Mouse (Mus musculus): ENCODE measurements around the gene Gm10803. TPM values are rescaled to one million over a fixed set of nuclear protein-coding genes. Genes with fewer than 3 reads are reported as not detected.

The Gm10803 gene
- total and polyA plus RNA-seq, 3 experiments: not detected

- Histone ChIP-seq H3K36me3 (replicated peaks in 1 of 2; ENCODE audit: control insufficient read depth in 1 of 2, insufficient read depth in 1 of 2, low read length in 1 of 2) (no peaks in the 10 kb centered on the region), H3K27me3 (replicated peaks) (peaks cover 22% of the 10 kb centered on the region), H3K9ac (ENCODE audit: insufficient read depth, low read depth) (no peak overlapping the region), H3K4me2 (ENCODE audit: insufficient read depth, low read depth, poor library complexity, severe bottlenecking) (no peak overlapping the region), H3K79me2 (replicated peaks; ENCODE audit: control insufficient read depth, extremely low read depth, insufficient read depth, poor library complexity, severe bottlenecking) (no peaks in the 10 kb centered on the region), H3K4me3 (replicated peaks in 1 of 3; ENCODE audit: low read depth in 2 of 3, low read length in 2 of 3, poor library complexity in 1 of 3) (no peak overlapping the region), H3K4me1 (ENCODE audit: control insufficient read depth in 1 of 2, insufficient read depth in 2 of 2) (peaks cover 0 to 15% of the 10 kb centered on the region in 2 experiments; a peak in 2 of 4 replicates), H3K27ac (ENCODE audit: insufficient read depth, low read depth) (no peak overlapping the region), H3K9me3 (replicated peaks; ENCODE audit: low read length) (no peaks in the 10 kb centered on the region)
- dilution Hi-C loops (cut with MboI; ENCODE audit: extremely low pct_ligation_motif_present, extremely low pct_unique_long_range_greater_than_20kb, low sequenced_read_pairs) (no loop called here), in situ Hi-C loops (cut with MboI; ENCODE audit: low pct_ligation_motif_present, low pct_unique_long_range_greater_than_20kb, low sequenced_read_pairs) (no loop called here)
- TF ChIP-seq IRF4 (IDR thresholded peaks at IDR 0.05; ENCODE audit: low read depth, low read length) (no peak), EP300 (IDR thresholded peaks at IDR 0.05; ENCODE audit: low read length) (no peak), NELFE (IDR thresholded peaks at IDR 0.05; ENCODE audit: low read depth, low read length) (no peak), MAZ (IDR thresholded peaks at IDR 0.05; ENCODE audit: low read depth, low read length) (no peak), ZKSCAN1 (IDR thresholded peaks at IDR 0.05; ENCODE audit: borderline replicate concordance, low read depth, low read length) (no peak), USF2 (conservative IDR thresholded peaks at IDR 0.05; ENCODE audit: low read depth, low read length) (no peak), RCOR1 (conservative IDR thresholded peaks at IDR 0.05; ENCODE audit: low read depth, low read length) (no peak), JUN (IDR thresholded peaks at IDR 0.05; ENCODE audit: insufficient read depth, low read depth, low read length) (no peak), ZNF384 (IDR thresholded peaks at IDR 0.05; ENCODE audit: low read depth, low read length) (no peak), SIN3A (IDR thresholded peaks at IDR 0.05; ENCODE audit: low read length) (no peak), MAFK (IDR thresholded peaks at IDR 0.05; ENCODE audit: insufficient replicate concordance, low read length) (no peak), ZMIZ1 (IDR thresholded peaks at IDR 0.05; ENCODE audit: low read depth, low read length) (no peak), SMC3 (IDR thresholded peaks at IDR 0.05; ENCODE audit: low read depth, low read length) (no peak), CHD1 (IDR thresholded peaks at IDR 0.05; ENCODE audit: low read depth, low read length) (no peak), E2F4 (IDR thresholded peaks at IDR 0.05; ENCODE audit: insufficient replicate concordance, low read depth, low read length) (no peak), POLR2AphosphoS2 (IDR thresholded peaks at IDR 0.05; ENCODE audit: low read depth, low read length) (no peak)
- no peak for DNase-seq (ENCODE audit: extremely low read depth)
Measured at GRCm38 (mm10) chr2:93512130-93512529, 48.2 kb upstream of the Gm10803 start.

GRCm38 (mm10) chr2:93515246-93515645 lies 45.1 kb upstream of the Gm10803 start:
- peaks cover 3% of the 10 kb centered on the region for H3K9me3 ChIP-seq (replicated peaks; ENCODE audit: low read length)
- H3K27me3 ChIP-seq (replicated peaks): peaks cover 38% of the 10 kb centered on the region
- H3K4me2 ChIP-seq (ENCODE audit: insufficient read depth, low read depth, poor library complexity, severe bottlenecking): no peak overlapping the region
- H3K27ac ChIP-seq (ENCODE audit: insufficient read depth, low read depth): no peak overlapping the region
- dilution Hi-C loops (cut with MboI; ENCODE audit: extremely low pct_ligation_motif_present, extremely low pct_unique_long_range_greater_than_20kb, low sequenced_read_pairs) (no loop called here), in situ Hi-C loops (cut with MboI; ENCODE audit: low pct_ligation_motif_present, low pct_unique_long_range_greater_than_20kb, low sequenced_read_pairs) (no loop called here)
- no peaks in the 10 kb centered on the region for H3K79me2 ChIP-seq (replicated peaks; ENCODE audit: control insufficient read depth, extremely low read depth, insufficient read depth, poor library complexity, severe bottlenecking)
- no peak overlapping the region for H3K4me3 ChIP-seq (replicated peaks in 1 of 3; ENCODE audit: low read depth in 2 of 3, low read length in 2 of 3, poor library complexity in 1 of 3)
- no peaks in the 10 kb centered on the region for H3K36me3 ChIP-seq (replicated peaks in 1 of 2; ENCODE audit: control insufficient read depth in 1 of 2, insufficient read depth in 1 of 2, low read length in 1 of 2)
- H3K9ac ChIP-seq (ENCODE audit: insufficient read depth, low read depth): no peak overlapping the region
- peaks cover 0 to 15% of the 10 kb centered on the region in 2 experiments; a peak in 2 of 4 replicates for H3K4me1 ChIP-seq (ENCODE audit: control insufficient read depth in 1 of 2, insufficient read depth in 2 of 2)
- no peak for DNase-seq (ENCODE audit: extremely low read depth)
- TF ChIP-seq USF2 (conservative IDR thresholded peaks at IDR 0.05; ENCODE audit: low read depth, low read length) (no peak), EP300 (IDR thresholded peaks at IDR 0.05; ENCODE audit: low read length) (no peak), ETS1 (conservative IDR thresholded peaks at IDR 0.05; ENCODE audit: low read depth, low read length) (no peak), RCOR1 (conservative IDR thresholded peaks at IDR 0.05; ENCODE audit: low read depth, low read length) (no peak), RAD21 (IDR thresholded peaks at IDR 0.05; ENCODE audit: low read depth, low read length) (no peak), BHLHE40 (IDR thresholded peaks at IDR 0.05; ENCODE audit: low read depth, low read length) (no peak), E2F4 (IDR thresholded peaks at IDR 0.05; ENCODE audit: insufficient replicate concordance, low read depth, low read length) (no peak), ELF1 (IDR thresholded peaks at IDR 0.05; ENCODE audit: low read depth, low read length) (no peak), ZMIZ1 (IDR thresholded peaks at IDR 0.05; ENCODE audit: low read depth, low read length) (no peak), SMC3 (IDR thresholded peaks at IDR 0.05; ENCODE audit: low read depth, low read length) (no peak), NRF1 (IDR thresholded peaks at IDR 0.05; ENCODE audit: low read depth, low read length) (no peak)
